Mouse (Mus musculus) small intestine, adult 2 months (tissue): ENCODE results near the gene Itga5.

Experiments
- CTCF ChIP-seq: fragments of 200-500 bp; IDR thresholded peaks from 2 replicates; pipeline ENCODE4 v1.5.1; 2012; ENCODE audit warnings: low read depth, mild to moderate bottlenecking, control low read depth, inconsistent platforms, low read length, moderate library complexity, mixed read lengths; ENCODE audit not compliant: insufficient replicate concordance, insufficient read length; ENCODE audit errors: extremely low read depth
- POLR2A ChIP-seq: fragments of 200-500 bp; IDR thresholded peaks from 2 replicates; pipeline ENCODE4 v1.6.1; 2012; ENCODE audit warnings: low read depth, mild to moderate bottlenecking, control low read depth, inconsistent platforms, low read length, moderate library complexity

GRCm38 (mm10) chr15:103354690-103355089 lies 11.9 kb downstream of the Itga5 start:
- TF ChIP-seq CTCF (no peak), POLR2A (no peak)
